Mouse (Mus musculus): ENCODE measurements around the gene 4933417A18Rik. TPM values are rescaled to one million over a fixed set of nuclear protein-coding genes. Genes with fewer than 3 reads are reported as not detected.
A peak's percentile ranks its signal among the peaks of the same experiment; 100 is the strongest.
"Not testable (repeated sequence)": the region's sequence is repeated elsewhere in the genome, so short reads cannot be mapped to it uniquely, and the experiment has no call there.

The 4933417A18Rik gene
- polyA plus RNA-seq, 1 experiment from 2014 or later: not detected

DNA sequence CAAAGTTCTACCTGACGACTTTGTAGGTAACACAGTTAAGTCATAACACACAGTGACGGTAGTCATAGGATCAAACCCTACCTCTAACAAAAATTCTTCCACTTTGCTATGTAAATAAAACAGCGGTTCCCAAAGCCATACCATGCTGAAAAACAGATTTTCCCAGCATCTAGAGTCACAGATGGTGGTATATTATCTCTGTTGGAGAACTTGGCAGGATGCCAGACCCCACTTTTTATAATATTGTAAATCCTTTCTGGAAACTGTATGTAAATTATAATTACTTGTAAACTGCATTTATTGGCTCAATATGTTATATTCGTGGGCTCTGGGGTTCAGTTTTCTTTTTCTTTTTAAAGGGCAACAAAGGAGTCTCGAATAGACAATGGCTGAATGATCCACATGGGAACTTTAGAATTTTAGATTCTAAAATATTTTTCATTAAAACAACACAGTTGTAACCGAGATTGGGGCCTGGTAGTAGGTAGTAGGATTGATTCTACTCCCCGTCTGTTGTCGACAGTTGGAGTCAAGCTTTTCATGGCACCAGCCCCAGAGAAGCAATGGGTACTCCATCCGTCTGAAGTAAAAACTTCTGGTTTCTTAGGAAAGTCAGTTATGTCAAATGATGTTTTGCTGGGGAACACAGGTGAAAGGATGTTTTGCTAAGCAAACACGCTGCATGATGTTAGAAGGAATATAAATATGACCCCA lies 10.9 kb downstream of the 4933417A18Rik start:
- DNase-seq (ENCODE audit: low spot score) (peak; percentile 78), ATAC-seq (peak; percentile 84; the same call in 1 of the 2 replicates)

DNA sequence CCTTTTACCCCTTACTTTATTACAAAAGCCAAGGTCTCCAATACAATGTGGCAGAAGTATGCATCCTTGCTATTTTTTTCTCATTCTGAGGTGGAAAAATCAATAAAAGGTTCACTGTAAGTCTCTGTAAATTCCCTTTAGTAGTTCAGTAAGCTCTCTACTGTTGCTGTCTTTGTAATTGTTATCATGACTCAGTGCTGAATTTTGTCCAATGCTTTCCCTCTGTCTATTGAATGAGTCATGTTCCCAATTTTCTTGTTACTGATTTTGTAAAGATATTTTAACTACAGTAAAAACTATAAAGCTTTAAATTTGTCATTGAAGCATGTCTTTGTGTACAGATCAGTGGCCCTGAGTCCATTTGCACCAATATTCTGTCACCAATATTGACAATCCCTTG lies 18.2 kb downstream of the 4933417A18Rik start:
- no peak for DNase-seq (ENCODE audit: low spot score)

More for the DNA sequence above, 10.9 kb downstream of the 4933417A18Rik start:
- no peaks in the 10 kb centered on the region for H3K4me1 ChIP-seq (ENCODE audit: control insufficient read depth, insufficient read depth, low read length)
- H3K9me3 ChIP-seq (replicated peaks; ENCODE audit: control insufficient read depth, low read length): no peaks in the 10 kb centered on the region
- no peaks in the 10 kb centered on the region for H3K27me3 ChIP-seq (replicated peaks; ENCODE audit: control insufficient read depth, insufficient read depth, low read length)
- H3K9ac ChIP-seq (ENCODE audit: low read length): no peak overlapping the region
- H3K4me2 ChIP-seq (ENCODE audit: low read length): no peak overlapping the region
- H3K4me3 ChIP-seq (ENCODE audit: low read depth, low read length): no peak overlapping the region
- no peaks in the 10 kb centered on the region for H3K36me3 ChIP-seq (ENCODE audit: control insufficient read depth, insufficient read depth, low read length)
- WGBS: 69% methylated on average over 10 of the region's 10 CpGs
- H3K27ac ChIP-seq (ENCODE audit: low read depth, low read length): peak overlapping the region; percentile 44; the same call in 1 of the 2 replicates

DNA sequence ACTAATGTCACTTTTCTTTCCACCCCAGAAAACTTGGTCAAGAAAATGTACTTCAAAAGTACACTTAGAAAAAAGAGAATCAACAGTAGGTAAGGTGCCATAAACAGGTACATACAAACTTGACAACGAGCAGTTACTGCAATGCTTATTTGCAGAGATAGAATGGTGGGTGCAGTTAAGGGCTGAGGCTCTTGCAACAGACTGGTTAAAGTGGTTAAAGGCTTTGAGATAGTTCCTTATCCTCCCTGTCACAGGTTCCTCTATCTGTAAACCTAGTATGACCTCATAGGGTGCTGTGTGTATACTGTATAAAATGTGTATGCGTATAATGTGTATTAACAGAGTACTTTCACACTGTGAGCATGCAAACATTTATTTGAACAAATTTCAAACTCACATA lies 27.2 kb downstream of the 4933417A18Rik start:
- 96% methylated on average over 2 of the region's 2 CpGs for WGBS
- H3K4me3 ChIP-seq (ENCODE audit: low read depth, low read length); H3K4me2 ChIP-seq (ENCODE audit: low read length); H3K9ac ChIP-seq (ENCODE audit: low read length); H3K9me3 ChIP-seq (replicated peaks; ENCODE audit: control insufficient read depth, low read length); H3K27ac ChIP-seq (ENCODE audit: low read depth, low read length); ATAC-seq; H3K27me3 ChIP-seq (replicated peaks; ENCODE audit: control insufficient read depth, insufficient read depth, low read length); H3K36me3 ChIP-seq (ENCODE audit: control insufficient read depth, insufficient read depth, low read length); DNase-seq (ENCODE audit: low spot score); H3K4me1 ChIP-seq (ENCODE audit: control insufficient read depth, insufficient read depth, low read length): not testable (repeated sequence)

More for the DNA sequence above, 18.2 kb downstream of the 4933417A18Rik start:
- H3K4me1 ChIP-seq (ENCODE audit: control insufficient read depth, insufficient read depth, low read length): no peaks in the 10 kb centered on the region
- no peak overlapping the region for H3K4me3 ChIP-seq (ENCODE audit: low read depth, low read length)
- no peaks in the 10 kb centered on the region for H3K36me3 ChIP-seq (ENCODE audit: control insufficient read depth, insufficient read depth, low read length)
- H3K9me3 ChIP-seq (replicated peaks; ENCODE audit: control insufficient read depth, low read length): no peaks in the 10 kb centered on the region
- H3K4me2 ChIP-seq (ENCODE audit: low read length): no peak overlapping the region
- no peak overlapping the region for H3K27ac ChIP-seq (ENCODE audit: low read depth, low read length)
- ATAC-seq: no peak
- H3K9ac ChIP-seq (ENCODE audit: low read length): no peak overlapping the region
- H3K27me3 ChIP-seq (replicated peaks; ENCODE audit: control insufficient read depth, insufficient read depth, low read length): no peaks in the 10 kb centered on the region

DNA sequence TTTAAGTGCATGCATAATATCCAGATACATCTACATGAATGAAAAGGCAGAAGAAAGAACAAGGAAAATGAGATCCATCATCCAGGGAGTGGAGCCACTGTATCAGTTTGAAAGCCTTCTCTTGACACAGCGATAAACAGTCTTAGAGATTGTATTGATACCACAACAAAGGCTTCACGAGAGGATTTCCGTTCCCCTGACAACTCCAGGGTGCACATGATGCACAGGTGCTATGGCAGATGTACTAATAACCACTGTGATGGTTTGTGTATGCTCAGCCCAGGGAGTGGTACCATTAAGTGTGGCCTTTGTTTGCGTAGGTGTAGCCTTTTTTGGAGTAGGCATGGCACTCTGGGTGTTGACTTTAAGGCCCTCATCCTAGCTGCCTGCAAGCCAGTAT lies 32.7 kb downstream of the 4933417A18Rik start:
- H3K4me1 ChIP-seq (ENCODE audit: control insufficient read depth, insufficient read depth, low read length): no peaks in the 10 kb centered on the region
- 86% methylated on average over 4 of the region's 4 CpGs for WGBS
- H3K9me3 ChIP-seq (replicated peaks; ENCODE audit: control insufficient read depth, low read length): no peaks in the 10 kb centered on the region
- no peak for DNase-seq (ENCODE audit: low spot score)
- ATAC-seq: no peak
- H3K9ac ChIP-seq (ENCODE audit: low read length): no peak overlapping the region
- no peaks in the 10 kb centered on the region for H3K27me3 ChIP-seq (replicated peaks; ENCODE audit: control insufficient read depth, insufficient read depth, low read length)
- H3K4me3 ChIP-seq (ENCODE audit: low read depth, low read length): no peak overlapping the region
- H3K36me3 ChIP-seq (ENCODE audit: control insufficient read depth, insufficient read depth, low read length): no peaks in the 10 kb centered on the region
- H3K27ac ChIP-seq (ENCODE audit: low read depth, low read length): no peak overlapping the region
- H3K4me2 ChIP-seq (ENCODE audit: low read length): no peak overlapping the region

DNA sequence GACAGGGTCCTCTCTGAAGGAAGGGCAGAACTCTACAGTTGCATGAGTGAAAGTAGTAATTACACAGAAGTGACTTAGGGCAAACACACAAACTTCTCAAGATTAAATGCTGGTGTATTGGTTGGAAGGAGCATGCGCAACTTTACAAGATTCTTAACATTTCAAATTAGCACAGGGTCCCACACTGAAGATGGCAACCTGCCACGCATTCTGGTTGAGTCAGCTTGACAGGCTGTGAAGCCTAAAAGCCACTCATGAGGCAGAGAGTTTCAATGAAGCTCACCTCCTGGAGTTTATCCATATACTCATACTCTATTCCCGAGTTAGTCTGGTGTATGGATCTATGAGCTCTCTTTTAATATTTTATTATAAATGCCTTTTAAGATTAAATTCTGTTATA lies 33.9 kb downstream of the 4933417A18Rik start:
- peak; percentile 41 for DNase-seq (ENCODE audit: low spot score)
- H3K9me3 ChIP-seq (replicated peaks; ENCODE audit: control insufficient read depth, low read length); H3K9ac ChIP-seq (ENCODE audit: low read length); H3K27ac ChIP-seq (ENCODE audit: low read depth, low read length); H3K36me3 ChIP-seq (ENCODE audit: control insufficient read depth, insufficient read depth, low read length); H3K4me1 ChIP-seq (ENCODE audit: control insufficient read depth, insufficient read depth, low read length); H3K4me2 ChIP-seq (ENCODE audit: low read length); H3K27me3 ChIP-seq (replicated peaks; ENCODE audit: control insufficient read depth, insufficient read depth, low read length); H3K4me3 ChIP-seq (ENCODE audit: low read depth, low read length); ATAC-seq: not testable (repeated sequence)
- WGBS: 75% methylated on average over 3 of the region's 3 CpGs

DNA sequence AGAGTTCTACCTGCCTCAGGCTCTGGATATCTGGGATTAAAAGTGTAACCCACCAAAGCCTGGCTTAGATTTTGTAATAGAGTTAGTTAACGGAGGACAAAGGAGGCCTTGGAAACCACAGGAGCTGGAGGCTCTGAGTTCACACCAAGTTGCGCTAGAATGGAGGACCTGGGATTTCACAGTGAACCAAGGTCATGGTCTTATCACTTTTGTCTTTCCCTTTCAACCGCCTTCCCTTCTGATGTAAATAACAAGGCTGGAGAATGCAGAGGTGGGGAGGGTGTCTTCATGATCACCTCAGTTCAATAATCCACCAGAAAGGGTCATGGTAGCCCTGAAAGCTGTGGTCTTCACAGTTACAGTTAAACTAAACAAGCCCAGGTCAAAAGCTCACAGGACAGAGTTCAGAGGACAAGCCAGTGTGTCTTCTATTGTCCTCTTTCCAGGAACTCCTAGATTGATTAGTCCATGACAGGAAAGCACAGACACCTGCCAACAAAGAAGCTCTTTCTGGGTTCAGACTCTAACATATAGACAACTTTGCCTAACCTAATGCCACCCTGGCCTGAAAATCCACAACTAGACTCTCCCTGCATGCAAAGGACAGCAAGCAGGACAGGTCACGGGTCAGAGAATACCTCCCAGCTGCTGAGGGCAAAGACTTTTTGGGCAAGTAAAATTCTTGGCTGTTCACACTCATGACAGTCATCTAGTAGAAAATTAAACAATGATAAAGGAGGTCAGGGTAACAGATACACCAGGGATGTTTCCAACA lies 37.0 kb downstream of the 4933417A18Rik start:
- ATAC-seq: no peak
- Histone ChIP-seq H3K4me3 (ENCODE audit: low read depth, low read length) (no peak overlapping the region), H3K4me1 (ENCODE audit: control insufficient read depth, insufficient read depth, low read length) (peaks cover 3% of the 10 kb centered on the region; the same call in 1 of the 2 replicates), H3K9ac (ENCODE audit: low read length) (no peak overlapping the region), H3K36me3 (ENCODE audit: control insufficient read depth, insufficient read depth, low read length) (no peaks in the 10 kb centered on the region), H3K27me3 (replicated peaks; ENCODE audit: control insufficient read depth, insufficient read depth, low read length) (peaks cover 10% of the 10 kb centered on the region; the same call in 1 of the 2 replicates), H3K27ac (ENCODE audit: low read depth, low read length) (no peak overlapping the region), H3K4me2 (ENCODE audit: low read length) (no peak overlapping the region), H3K9me3 (replicated peaks; ENCODE audit: control insufficient read depth, low read length) (no peaks in the 10 kb centered on the region)
- no peak for DNase-seq (ENCODE audit: low spot score)
- WGBS: 86% methylated on average over 4 of the region's 4 CpGs

DNA sequence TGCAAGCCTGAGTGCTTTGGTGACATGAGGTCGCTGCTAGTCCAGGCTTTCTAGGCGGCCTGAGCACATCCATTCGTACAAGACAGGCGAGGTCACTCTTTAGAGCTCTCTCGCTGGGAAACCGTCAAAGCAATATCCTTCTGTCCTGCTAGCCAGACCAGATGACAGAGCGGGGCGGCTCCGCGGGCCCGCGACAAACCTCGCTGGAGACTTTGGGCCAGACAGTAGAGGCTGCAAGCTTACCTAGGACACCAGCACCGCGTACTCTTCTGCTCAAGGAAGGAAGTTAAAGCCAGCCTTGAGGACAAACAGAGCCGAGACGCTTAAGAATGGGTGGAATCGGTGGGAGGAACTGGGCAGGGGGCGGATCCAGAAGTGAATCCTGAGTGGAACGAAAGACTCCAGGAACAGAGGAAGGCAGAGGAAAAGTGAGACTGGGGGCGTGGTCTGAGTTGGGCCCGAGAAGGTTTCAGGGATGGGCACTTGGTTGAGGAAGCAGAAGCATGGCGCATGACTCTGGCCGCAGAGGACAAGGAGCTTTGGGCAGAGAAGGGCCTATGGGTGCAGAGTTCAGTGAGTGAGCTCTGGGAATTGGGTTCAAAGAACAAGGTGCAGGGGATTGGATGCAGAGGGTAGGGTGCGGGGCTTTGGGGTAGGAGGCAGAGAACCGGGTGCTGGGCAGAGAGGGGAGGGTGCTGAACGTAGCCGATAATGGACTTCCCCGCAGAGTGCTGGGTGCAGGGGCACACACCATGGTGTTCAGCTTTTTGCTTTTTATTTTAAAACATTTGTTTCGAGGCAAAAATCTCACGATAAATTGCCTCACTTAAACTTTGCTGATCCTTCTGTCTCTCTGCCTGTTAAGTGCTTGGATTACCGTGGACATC lies 39.5 kb downstream of the 4933417A18Rik start, which contains the start of gene Eci3:
Gene Eci3 (minus strand): TSS at position 300 of the 887 bp plus-strand sequence.
- 2% methylated on average over 32 of the region's 32 CpGs for WGBS
- H3K4me1 ChIP-seq (ENCODE audit: control insufficient read depth, insufficient read depth, low read length): peaks cover 3% of the 10 kb centered on the region; the same call in 1 of the 2 replicates
- DNase-seq (ENCODE audit: low spot score): peak; percentile 19
- H3K9me3 ChIP-seq (replicated peaks; ENCODE audit: control insufficient read depth, low read length): no peaks in the 10 kb centered on the region
- H3K27me3 ChIP-seq (replicated peaks; ENCODE audit: control insufficient read depth, insufficient read depth, low read length): peaks cover 10% of the 10 kb centered on the region; the same call in 1 of the 2 replicates
- peak within 1 kb of the TSS; percentile 43 for H3K9ac ChIP-seq (ENCODE audit: low read length)
- ATAC-seq: peak; percentile 55; the same call in 1 of the 2 replicates
- peak within 1 kb of the TSS; percentile 33 for H3K4me3 ChIP-seq (ENCODE audit: low read depth, low read length)
- no peak within 1 kb of the TSS for H3K27ac ChIP-seq (ENCODE audit: low read depth, low read length)
- peak within 1 kb of the TSS; percentile 68 for H3K4me2 ChIP-seq (ENCODE audit: low read length)
- no peaks in the 10 kb centered on the region for H3K36me3 ChIP-seq (ENCODE audit: control insufficient read depth, insufficient read depth, low read length)

DNA sequence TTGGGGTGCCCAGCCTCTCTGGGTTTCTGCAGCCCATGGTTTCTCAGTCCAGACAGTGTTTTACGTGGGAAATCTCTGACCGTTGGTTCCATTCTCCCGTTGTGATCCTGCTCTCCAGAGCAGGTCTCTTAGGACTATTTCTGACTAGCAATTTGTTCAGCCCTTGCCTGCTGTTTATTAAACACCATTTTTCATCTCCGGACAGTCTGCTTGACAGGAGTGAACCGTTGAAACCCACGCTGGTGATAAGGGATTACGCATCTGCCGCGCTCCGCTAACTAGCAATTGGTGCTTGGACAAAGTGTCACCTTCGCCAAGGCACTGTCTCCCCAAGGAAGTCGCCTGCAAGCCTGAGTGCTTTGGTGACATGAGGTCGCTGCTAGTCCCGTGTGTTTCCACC lies 40.2 kb downstream of the 4933417A18Rik start:
- 5% methylated on average over 14 of the region's 14 CpGs for WGBS

More for the DNA sequence above, 40.2 kb downstream of the 4933417A18Rik start:
- H3K9me3 ChIP-seq (replicated peaks; ENCODE audit: control insufficient read depth, low read length): no peaks in the 10 kb centered on the region
- peak; percentile 15 for DNase-seq (ENCODE audit: low spot score)
- no peak overlapping the region for H3K27ac ChIP-seq (ENCODE audit: low read depth, low read length)
- ATAC-seq: no peak
- peak overlapping the region; percentile 26; the same call in 1 of the 2 replicates for H3K9ac ChIP-seq (ENCODE audit: low read length)
- peak overlapping the region; percentile 68 for H3K4me2 ChIP-seq (ENCODE audit: low read length)
- H3K4me3 ChIP-seq (ENCODE audit: low read depth, low read length): peak overlapping the region; percentile 33
- H3K27me3 ChIP-seq (replicated peaks; ENCODE audit: control insufficient read depth, insufficient read depth, low read length): peaks cover 10% of the 10 kb centered on the region; the same call in 1 of the 2 replicates
- peaks cover 3% of the 10 kb centered on the region; the same call in 1 of the 2 replicates for H3K4me1 ChIP-seq (ENCODE audit: control insufficient read depth, insufficient read depth, low read length)
- no peaks in the 10 kb centered on the region for H3K36me3 ChIP-seq (ENCODE audit: control insufficient read depth, insufficient read depth, low read length)

All from forebrain, embryonic 14.5 days (tissue).